Mouse (Mus musculus): ENCODE data around the gene Gm7271.

The Gm7271 gene

GRCm38 (mm10) chr5:76483811-76484210 is at the start of gene Gm7271:
Gene Gm7271 (plus strand): TSS chr5:76484040.
- DNase-seq (ENCODE audit: low read depth, low spot score): no peak

GRCm38 (mm10) chr5:76437100-76437499 is 46.7 kb upstream of the Gm7271 start:
- DNase-seq (ENCODE audit: low read depth, low spot score): no peak

- DNase-seq (ENCODE audit: low read depth, low spot score): no peak
These were observed 46.1 kb upstream of the Gm7271 start for GRCm38 (mm10) chr5:76437696-76438095.

GRCm38 (mm10) chr5:76441431-76441830 is 42.4 kb upstream of the Gm7271 start:
- DNase-seq (ENCODE audit: low read depth, low spot score): no peak

- no peak for DNase-seq (ENCODE audit: low read depth, low spot score)
These were observed 8.9 kb upstream of the Gm7271 start for GRCm38 (mm10) chr5:76474931-76475330.

GRCm38 (mm10) chr5:76476873-76477272 is 7.0 kb upstream of the Gm7271 start:
- DNase-seq (ENCODE audit: low read depth, low spot score): no peak

- no peak for DNase-seq (ENCODE audit: low read depth, low spot score)
These were observed 6.1 kb upstream of the Gm7271 start for GRCm38 (mm10) chr5:76477764-76478163.

GRCm38 (mm10) chr5:76495126-76495525 is 11.3 kb downstream of the Gm7271 start:
- no peak for DNase-seq (ENCODE audit: low read depth, low spot score)

- DNase-seq (ENCODE audit: low read depth, low spot score): no peak
These were observed 38.6 kb downstream of the Gm7271 start for GRCm38 (mm10) chr5:76522446-76522845.

GRCm38 (mm10) chr5:76524623-76525022 is 40.8 kb downstream of the Gm7271 start:
- no peak for DNase-seq (ENCODE audit: low read depth, low spot score)

- DNase-seq (ENCODE audit: low read depth, low spot score): no peak
These were observed 41.2 kb downstream of the Gm7271 start for GRCm38 (mm10) chr5:76525066-76525465.

GRCm38 (mm10) chr5:76525829-76526228 is 42.0 kb downstream of the Gm7271 start:
- DNase-seq (ENCODE audit: low read depth, low spot score): no peak

- peak; percentile 93 for DNase-seq (ENCODE audit: low read depth, low spot score)
These were observed 45.3 kb downstream of the Gm7271 start, which contains the start of gene Exoc1 for GRCm38 (mm10) chr5:76529040-76529703. Gene Exoc1 (plus strand): TSS chr5:76529311.

- no peak for DNase-seq (ENCODE audit: low read depth, low spot score)
These were observed 45.8 kb downstream of the Gm7271 start for GRCm38 (mm10) chr5:76529704-76530066.

- peak; percentile 38 for DNase-seq (ENCODE audit: low read depth, low spot score)
These were observed 49.3 kb downstream of the Gm7271 start for GRCm38 (mm10) chr5:76533186-76533585.

GRCm38 (mm10) chr5:76536231-76536630 is 52.4 kb downstream of the Gm7271 start:
- DNase-seq (ENCODE audit: low read depth, low spot score): no peak

GRCm38 (mm10) chr5:76537578-76537977 is 53.7 kb downstream of the Gm7271 start:
- DNase-seq (ENCODE audit: low read depth, low spot score): no peak

- peak; percentile 46 for DNase-seq (ENCODE audit: low read depth, low spot score)
These were observed 56.3 kb downstream of the Gm7271 start for GRCm38 (mm10) chr5:76540181-76540580.

- no peak for DNase-seq (ENCODE audit: low read depth, low spot score)
These were observed 57.0 kb downstream of the Gm7271 start for GRCm38 (mm10) chr5:76540842-76541241.

- DNase-seq (ENCODE audit: low read depth, low spot score): no peak
These were observed 59.4 kb downstream of the Gm7271 start for GRCm38 (mm10) chr5:76543200-76543599.

GRCm38 (mm10) chr5:76550426-76550825 is 66.6 kb downstream of the Gm7271 start:
- no peak for DNase-seq (ENCODE audit: low read depth, low spot score)

- DNase-seq (ENCODE audit: low read depth, low spot score): peak; percentile 25
These were observed 81.5 kb downstream of the Gm7271 start for GRCm38 (mm10) chr5:76565321-76565720.

All from skeletal muscle tissue, adult 2 months (tissue).